Mouse (Mus musculus): Measurements from ENCODE around the gene 1700031F05Rik. TPM values are rescaled to one million over a fixed set of nuclear protein-coding genes. Genes with fewer than 3 reads are reported as not detected.
"Not testable (repeated sequence)": the region's sequence is repeated elsewhere in the genome, so short reads cannot be mapped to it uniquely, and the experiment has no call there.

The 1700031F05Rik gene
- not detected for total RNA-seq (2022)

DNA sequence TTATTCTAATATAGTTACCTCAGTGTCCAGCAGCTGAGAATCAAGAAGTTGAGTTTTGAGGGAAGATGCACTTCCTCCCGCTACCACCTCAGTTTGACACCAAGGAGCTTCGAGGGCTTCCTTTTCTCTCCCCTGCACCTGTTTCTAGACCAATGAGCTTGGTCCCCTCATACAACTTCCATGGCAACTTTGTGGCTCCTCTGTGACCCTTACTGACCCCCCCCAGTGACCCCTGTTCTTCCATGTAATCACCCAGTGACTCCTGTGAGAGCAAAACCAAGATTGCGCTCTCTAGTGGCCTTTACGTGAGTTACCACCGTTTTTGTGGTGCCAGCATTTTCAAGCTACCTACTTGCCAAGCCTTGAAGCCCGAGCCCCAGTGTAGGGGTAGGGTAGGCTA is at the start of gene 1700031F05Rik:
Gene 1700031F05Rik (minus strand): TSS at position 101 of the 400 bp plus-strand sequence.
- DNase-seq (ENCODE audit: low spot score) = no peak

DNA sequence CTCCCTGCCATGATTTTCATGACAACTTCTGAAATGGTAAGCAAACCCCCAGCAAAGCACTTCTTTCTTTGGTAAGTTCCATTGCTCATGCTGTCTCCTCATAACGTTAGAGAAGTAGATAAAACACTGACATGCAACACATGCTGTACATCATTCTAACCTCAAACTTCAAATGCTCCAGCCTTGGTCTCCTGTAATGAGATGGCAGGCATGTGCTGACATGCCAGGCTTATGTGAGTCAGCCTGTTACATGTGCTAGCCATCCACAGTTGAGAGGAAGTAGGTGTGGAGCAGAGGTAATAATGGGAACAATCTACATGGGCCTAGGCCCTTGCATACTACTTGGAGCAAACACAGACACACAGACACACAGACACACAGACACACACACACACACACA is 47.1 kb upstream of the 1700031F05Rik start:
- not testable (repeated sequence) for DNase-seq (ENCODE audit: low spot score)

DNA sequence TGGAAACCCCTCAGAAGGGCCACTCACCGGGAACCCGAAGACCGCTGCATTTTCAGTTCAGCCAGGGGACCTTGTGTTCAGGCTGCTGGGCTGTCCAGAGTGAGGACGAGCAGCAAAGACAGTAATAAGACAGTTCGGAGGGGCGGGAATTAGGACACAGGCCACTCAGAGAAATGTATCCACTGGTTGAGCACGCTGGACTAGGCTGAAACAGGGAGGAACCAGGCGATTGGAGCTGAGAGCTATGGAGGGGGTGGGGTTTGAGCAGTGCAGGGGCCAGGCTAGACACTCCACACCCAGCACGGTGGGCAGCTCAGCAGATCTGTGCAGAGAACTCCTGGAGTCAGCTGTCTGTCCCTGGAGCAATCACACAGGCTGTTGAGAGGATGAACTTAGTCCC is 40.8 kb upstream of the 1700031F05Rik start, which contains the start of the genes Dmrtc1a and 1700011M02Rik:
Gene Dmrtc1a (minus strand): TSS at position 101 of the 400 bp plus-strand sequence.
Gene 1700011M02Rik (plus strand): TSS at position 319 of the 400 bp plus-strand sequence.
- DNase-seq (ENCODE audit: low spot score) = not testable (repeated sequence)

DNA sequence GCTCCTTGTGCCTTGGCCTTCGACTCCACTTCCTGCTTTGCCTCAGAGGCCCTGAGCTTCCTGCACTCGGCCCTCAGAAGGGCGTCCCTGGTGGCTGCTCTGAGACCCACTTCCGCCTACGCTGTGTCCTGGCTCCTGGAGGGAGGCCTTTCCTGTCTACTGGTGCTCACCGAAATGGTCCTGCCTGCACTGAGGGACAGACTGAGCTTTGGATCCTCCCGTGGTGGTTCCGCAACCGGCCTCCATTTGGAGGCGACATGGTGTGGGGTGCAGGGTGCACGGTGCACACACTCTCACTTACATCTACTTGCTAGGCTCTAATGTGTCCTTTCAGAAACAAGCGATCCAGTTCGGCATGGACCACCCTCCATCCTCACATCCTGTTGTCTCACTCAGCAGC is 13.3 kb downstream of the 1700031F05Rik start, which contains the start of gene Dmrtc1c2:
Gene Dmrtc1c2 (minus strand): TSS at position 101 of the 400 bp plus-strand sequence.
- not testable (repeated sequence) for DNase-seq (ENCODE audit: low spot score)

DNA sequence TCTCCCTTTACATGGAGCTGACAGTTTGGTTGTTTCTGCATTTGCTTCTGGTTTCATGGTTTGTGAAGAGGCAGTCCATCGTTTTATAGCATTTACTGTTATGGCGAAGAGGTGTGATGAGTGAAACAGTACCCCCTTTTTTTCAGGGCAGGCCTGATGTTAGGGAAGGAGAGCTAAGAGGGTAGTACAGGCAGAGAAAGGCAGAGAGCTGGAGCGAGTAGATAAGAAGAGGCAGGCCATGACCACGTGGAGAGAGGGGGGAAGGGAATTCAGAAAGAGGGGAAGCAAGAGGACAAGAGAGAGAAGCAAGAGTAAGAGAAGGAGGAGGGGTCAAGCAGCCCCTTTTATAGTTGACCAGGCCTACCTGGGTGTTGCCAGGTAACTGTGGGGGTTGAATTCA is 55.5 kb downstream of the 1700031F05Rik start:
- no peak for DNase-seq (ENCODE audit: low spot score)

Other genes with a start within 250 kb of the 1700031F05Rik start
- 10 to 100 TPM; 35.0 to 52.4 (median 39.0) TPM for gene Phka1, start 223.7 kb downstream of the 1700031F05Rik start, total RNA-seq (2022)
- not detected for gene Gm3880, start 181.0 kb downstream of the 1700031F05Rik start, total RNA-seq (2022)
- not detected for gene Gm9112, start 160.3 kb downstream of the 1700031F05Rik start, total RNA-seq (2022)
- gene Dmrtc1b, start 160.1 kb downstream of the 1700031F05Rik start, total RNA-seq (2022) = not detected
- not detected for gene Dmrtc1c1, start 65.0 kb downstream of the 1700031F05Rik start, total RNA-seq (2022)
- gene Dmrtc1c2, start 13.4 kb downstream of the 1700031F05Rik start, total RNA-seq (2022) = not detected
- gene Dmrtc1a, start 40.7 kb upstream of the 1700031F05Rik start, total RNA-seq (2022) = under 1 TPM in 3 of 4 experiments, not detected in 1; 0.28 to 0.43 (median 0.41) TPM
- gene 1700011M02Rik, start 40.9 kb upstream of the 1700031F05Rik start, total RNA-seq (2022) = not detected
- gene 1700018G05Rik, start 60.4 kb upstream of the 1700031F05Rik start, total RNA-seq (2022) = not detected

Data from heart, adult 8-10 months (tissue).